Mouse (Mus musculus) CH12.LX (cell line): Measurements from ENCODE around the gene Nrbf2.

Source experiments
- CTCF ChIP-seq, 2 experiments: IDR thresholded peaks in 1 of 2; conservative IDR thresholded peaks in 1 of 2; 2 replicates each; pipeline ENCODE4 v1.5.1; 2011 to 2012; ENCODE audit warnings: low read depth in 2 of 2, low read length in 2 of 2, improper control_type of control experiment in 1 of 2, inconsistent platforms in 1 of 2, mild to moderate bottlenecking in 1 of 2, moderate library complexity in 1 of 2
- E2F4 ChIP-seq: IDR thresholded peaks from 2 replicates; pipeline ENCODE4 v1.6.1; 2011; ENCODE audit warnings: low read depth, low read length, improper control_type of control experiment; ENCODE audit not compliant: insufficient replicate concordance
- EP300 ChIP-seq: IDR thresholded peaks from 2 replicates; pipeline ENCODE4 v1.6.1; 2011; ENCODE audit warnings: low read length, improper control_type of control experiment
- ETS1 ChIP-seq: conservative IDR thresholded peaks from 2 replicates; pipeline ENCODE4 v1.6.1; 2012; ENCODE audit warnings: low read depth, mild to moderate bottlenecking, inconsistent platforms, low read length, improper control_type of control experiment, moderate library complexity
- IRF4 ChIP-seq: IDR thresholded peaks from 2 replicates; pipeline ENCODE4 v1.6.1; 2014; ENCODE audit warnings: low read depth, mild to moderate bottlenecking, inconsistent platforms, low read length, improper control_type of control experiment
- MAX ChIP-seq: IDR thresholded peaks from 2 replicates; pipeline ENCODE4 v1.6.1; 2011; ENCODE audit warnings: low read length, improper control_type of control experiment
- MAZ ChIP-seq: IDR thresholded peaks from 2 replicates; pipeline ENCODE4 v1.6.1; 2012; ENCODE audit warnings: low read depth, mild to moderate bottlenecking, inconsistent platforms, low read length, improper control_type of control experiment, moderate library complexity
- MXI1 ChIP-seq: IDR thresholded peaks from 2 replicates; pipeline ENCODE4 v1.6.1; 2011; ENCODE audit warnings: mild to moderate bottlenecking, low read depth, low read length, improper control_type of control experiment
- NELFE ChIP-seq: IDR thresholded peaks from 2 replicates; pipeline ENCODE4 v1.6.1; 2011; ENCODE audit warnings: low read depth, low read length, improper control_type of control experiment
- POLR2A ChIP-seq: IDR thresholded peaks from 2 replicates; pipeline ENCODE4 v1.6.1; 2011; ENCODE audit warnings: low read depth, mild to moderate bottlenecking, improper control_type of control experiment, low read length
- POLR2AphosphoS2 ChIP-seq: IDR thresholded peaks from 2 replicates; pipeline ENCODE4 v1.6.1; 2011; ENCODE audit warnings: low read depth, low read length, improper control_type of control experiment
- SIN3A ChIP-seq: IDR thresholded peaks from 2 replicates; pipeline ENCODE4 v1.6.1; 2012; ENCODE audit warnings: low read length, improper control_type of control experiment, inconsistent platforms
- TBP ChIP-seq: conservative IDR thresholded peaks from 2 replicates; pipeline ENCODE4 v1.6.1; 2011; ENCODE audit warnings: low read depth, low read length, improper control_type of control experiment
- ZNF384 ChIP-seq: IDR thresholded peaks from 2 replicates; pipeline ENCODE4 v1.6.1; 2012; ENCODE audit warnings: low read depth, low read length, improper control_type of control experiment, inconsistent platforms

GRCm38 (mm10) chr10:67329661-67330060 is 44.6 kb upstream of the Nrbf2 start:
- no peak for TF ChIP-seq TBP
- TF ChIP-seq ETS1 = no peak
- no peak for TF ChIP-seq CTCF (conservative IDR thresholded peaks at IDR 0.05 in 1 of 2, IDR thresholded peaks at IDR 0.05 in 1 of 2; ENCODE audit: low read depth in 2 of 2, low read length in 2 of 2)
- TF ChIP-seq POLR2A = no peak
- no peak for TF ChIP-seq POLR2AphosphoS2
- no peak for TF ChIP-seq MAX
- no peak for TF ChIP-seq MAZ
- TF ChIP-seq SIN3A = no peak
- no peak for TF ChIP-seq IRF4
- no peak for TF ChIP-seq ZNF384
- TF ChIP-seq MXI1 = no peak
- TF ChIP-seq EP300 = no peak
- TF ChIP-seq NELFE = no peak
- no peak for TF ChIP-seq E2F4
